Mouse (Mus musculus): ENCODE data around the gene Gyg. TPM values are rescaled to one million over a fixed set of nuclear protein-coding genes. Genes with fewer than 3 reads are reported as not detected.

Gene Gyg
- total RNA-seq, 1 experiment from 2014 or later = 27.8 TPM

Other genes starting within 250 kb of the Gyg start
- gene Cp, start 198.3 kb downstream of the Gyg start, total RNA-seq (2017) = 0.12 and 0.25 TPM in 2 replicates
- gene Hps3, start 120.0 kb downstream of the Gyg start, total RNA-seq (2017) = 144 and 154 TPM in 2 replicates
- gene Hltf, start 97.5 kb downstream of the Gyg start, total RNA-seq (2017) = 64.6 and 82.5 TPM in 2 replicates
- gene Cpa3, start 86.9 kb upstream of the Gyg start, total RNA-seq (2017) = 1.2 and 3.6 TPM in 2 replicates
- gene Cpb1, start 120.4 kb upstream of the Gyg start, total RNA-seq (2017) = not detected in 2 replicates
- gene Agtr1b, start 211.9 kb upstream of the Gyg start, total RNA-seq (2017) = not detected in 2 replicates